8 mouse cellular contexts compared by ENCODE assay signal in the genomic region with DNA sequence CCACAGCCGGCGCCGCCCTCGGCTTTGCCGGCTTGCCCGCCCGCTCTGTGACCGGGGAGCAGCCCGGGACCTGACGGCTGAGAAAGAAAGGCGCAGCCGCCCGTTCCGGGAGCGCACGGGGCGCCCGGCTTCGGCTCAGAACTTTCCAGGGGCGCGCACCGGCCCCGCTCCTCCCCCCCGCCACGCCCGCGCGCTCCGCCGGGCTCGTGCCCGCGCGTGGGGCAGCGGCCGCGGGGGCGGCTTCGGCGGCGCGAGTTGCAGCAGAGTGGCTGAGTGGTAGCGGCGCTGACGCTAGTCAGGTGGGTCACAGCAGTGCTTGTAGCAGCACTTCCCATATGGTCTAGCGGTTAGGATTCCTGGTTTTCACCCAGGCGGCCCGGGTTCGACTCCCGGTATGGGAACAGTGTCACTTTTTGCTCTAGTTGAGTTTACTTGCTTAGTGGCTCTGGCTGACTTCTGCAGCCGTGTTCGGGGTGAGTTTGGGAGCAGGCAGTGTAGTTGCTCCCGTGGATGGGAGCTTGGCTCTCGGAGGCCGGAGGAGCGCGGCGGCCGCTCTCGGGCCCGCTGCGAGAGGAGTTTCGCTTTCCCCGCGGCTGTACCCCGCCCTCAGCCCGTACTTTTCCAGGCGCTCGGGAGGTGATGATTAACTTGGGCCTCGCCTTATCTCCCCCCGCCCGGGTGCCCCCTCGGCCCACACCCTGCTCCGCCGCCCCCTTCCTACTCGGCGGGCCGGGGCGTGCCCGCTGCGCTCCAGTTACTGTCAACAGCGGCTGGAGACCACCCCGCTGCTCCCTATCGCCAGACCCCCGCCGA. TPM values are rescaled to one million over a fixed set of nuclear protein-coding genes. Genes with fewer than 3 reads are reported as not detected.
DNase-seq lines count a peak whose midpoint lies in the region; ATAC-seq and TF ChIP-seq lines count a peak whose summit lies in the region.

Wbp4 (minus strand) TSS at position 182 of the 813 bp plus-strand sequence.

- peak within 1 kb of the TSS; percentile 86 for H3K4me2 ChIP-seq in lung, embryonic 16.5 days (ENCODE audit: low read depth, low read length)

- H3K36me3 ChIP-seq in hindbrain, embryonic 10.5 days = peaks cover 29% of the 10 kb centered on the region
- H3K36me3 ChIP-seq in lung, embryonic 16.5 days (ENCODE audit: control insufficient read depth, insufficient read depth, low read length) = peaks cover 8% of the 10 kb centered on the region
- H3K36me3 ChIP-seq in thymus, adult 2 months (ENCODE audit: control insufficient read depth, insufficient read depth, low read length) = peaks cover 4% of the 10 kb centered on the region

- peak within 1 kb of the TSS; percentile 99 for H3K27ac ChIP-seq in hindbrain, embryonic 10.5 days
- peak within 1 kb of the TSS; percentile 100 for H3K27ac ChIP-seq in lung, embryonic 16.5 days (ENCODE audit: low read length)
- peak within 1 kb of the TSS; percentile 87 for H3K27ac ChIP-seq in thymus, adult 2 months (ENCODE audit: control insufficient read depth, insufficient read depth, low read length)

- H3K4me1 ChIP-seq in hindbrain, embryonic 10.5 days (replicated peaks) = peaks cover 34% of the 10 kb centered on the region
- peaks cover 43% of the 10 kb centered on the region for H3K4me1 ChIP-seq in lung, embryonic 16.5 days (replicated peaks; ENCODE audit: control insufficient read depth, insufficient read depth, low read length)
- peaks cover 24% of the 10 kb centered on the region for H3K4me1 ChIP-seq in thymus, adult 2 months (replicated peaks; ENCODE audit: control insufficient read depth, insufficient read depth, low read length)

- TF ChIP-seq POLR2A in thymus, adult 2 months (IDR thresholded peaks at IDR 0.05; ENCODE audit: control insufficient read depth, extremely low read depth, insufficient read depth, low read length, poor library complexity) = no peak

- DNase-seq in Muller cell, postnatal 12 days (ENCODE audit: inconsistent ontology term) = peak; percentile 95
- DNase-seq in cerebellum, adult 9-10 months = peak; percentile 97
- peak; percentile 96 for DNase-seq in hindbrain, embryonic 10.5 days (ENCODE audit: low spot score)
- peak; percentile 94 for DNase-seq in layer of hippocampus, adult 9-11 months
- peak; percentile 80 for DNase-seq in ovary, adult 18-20 months (ENCODE audit: low spot score)
- DNase-seq in thymus, adult 2 months = peak; percentile 93

- H3K27me3 ChIP-seq in hindbrain, embryonic 10.5 days (ENCODE audit: insufficient read depth, poor library complexity, severe bottlenecking) = peaks cover 8% of the 10 kb centered on the region; the same call in 1 of the 2 replicates
- no peaks in the 10 kb centered on the region for H3K27me3 ChIP-seq in lung, embryonic 16.5 days (ENCODE audit: control insufficient read depth, insufficient read depth, low read depth, low read length)
- no peaks in the 10 kb centered on the region for H3K27me3 ChIP-seq in thymus, adult 2 months (ENCODE audit: control insufficient read depth, insufficient read depth, low read length)

- ATAC-seq in frontal cortex, adult (ENCODE audit: low TSS enrichment) = peak; percentile 80
- ATAC-seq in lung, embryonic 16.5 days (ENCODE audit: low read depth) = peak; percentile 87

- TF ChIP-seq CTCF in thymus, adult 2 months (IDR thresholded peaks at IDR 0.05; ENCODE audit: borderline replicate concordance, control insufficient read depth, extremely low read depth, insufficient read depth, low read length, poor library complexity) = no peak

- peak within 1 kb of the TSS; percentile 100 for H3K9ac ChIP-seq in lung, embryonic 16.5 days (ENCODE audit: low read length)

- no peaks in the 10 kb centered on the region for H3K9me3 ChIP-seq in hindbrain, embryonic 10.5 days
- H3K9me3 ChIP-seq in lung, embryonic 16.5 days (ENCODE audit: control insufficient read depth, low read length) = no peaks in the 10 kb centered on the region

- WGBS in hindbrain, embryonic 10.5 days = under 1% methylated on average over 86 of the region's 86 CpGs
- WGBS in lung, embryonic 16.5 days = under 1% methylated on average over 72 of the region's 86 CpGs
- under 1% methylated on average over 86 of the region's 86 CpGs for WGBS in thymus, adult 2 months

- peak within 1 kb of the TSS; percentile 86 for H3K4me3 ChIP-seq in hindbrain, embryonic 10.5 days
- peak within 1 kb of the TSS; percentile 96 for H3K4me3 ChIP-seq in lung, embryonic 16.5 days (ENCODE audit: low read length)
- H3K4me3 ChIP-seq in thymus, adult 2 months (ENCODE audit: control insufficient read depth, insufficient read depth, low read length) = peak within 1 kb of the TSS; percentile 95

RNA-seq across cellular contexts. Expression of gene Wbp4, which starts in this region (rescaled TPM):
- 38.9 and 47.0 TPM in 2 replicates for polyA plus RNA-seq in hindbrain, embryonic 10.5 days (2016; fragmentation: Nextera tagmentation; extraction: Ambion mirVana)
- 39.1 and 43.1 TPM in 2 replicates for polyA plus RNA-seq in lung, embryonic 16.5 days (2015; fragmentation: Nextera tagmentation; extraction: Ambion mirVana)
- 7.3 TPM in 2 replicates for polyA plus RNA-seq in thymus, adult 2 months (2012; rRNA removed)

Comparison
In these comparisons a context has a peak if more than half of its experiments do, and no peak if none do; other contexts are left out.
1. Peak in every context shown above with its lines: DNase-seq, ATAC-seq, H3K4me3 ChIP-seq and H3K27ac ChIP-seq.